Mouse (Mus musculus): ENCODE results near the gene Vmn2r79.
"Not testable (repeated sequence)": the region's sequence is repeated elsewhere in the genome, so short reads cannot be mapped to it uniquely, and the experiment has no call there.

Gene Vmn2r79

GRCm38 (mm10) chr7:86995815-86996214, at the start of gene Vmn2r79:
Vmn2r79 (plus strand) TSS chr7:86996115.
- DNase-seq (ENCODE audit: extremely low spot score, low read depth, low spot score) = not testable (repeated sequence)

GRCm38 (mm10) chr7:86994700-86995099, 1.2 kb upstream of the Vmn2r79 start:
- DNase-seq (ENCODE audit: extremely low spot score, low read depth, low spot score) = no peak

- not testable (repeated sequence) for DNase-seq (ENCODE audit: extremely low spot score, low read depth, low spot score)
These were observed 30.6 kb downstream of the Vmn2r79 start for GRCm38 (mm10) chr7:87026486-87026885.

DNA sequence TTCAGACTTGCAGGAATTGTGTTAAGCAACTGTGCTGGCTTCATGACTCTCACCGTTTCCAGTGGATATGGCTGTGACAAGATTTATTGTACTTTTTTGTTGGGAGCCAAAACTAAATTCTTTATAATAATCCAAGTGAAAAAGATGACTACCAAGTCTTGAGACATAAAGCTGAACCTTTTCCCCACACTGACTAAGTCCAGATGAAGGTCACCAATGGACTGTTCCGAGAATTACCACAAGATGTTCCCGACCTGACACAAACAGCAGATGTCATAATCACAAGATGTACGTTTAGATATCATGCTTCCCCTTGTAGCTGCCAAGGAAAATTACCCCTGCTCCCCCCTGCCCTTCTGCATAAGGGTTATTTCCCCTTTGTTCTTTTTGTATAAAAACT, 67.7 kb downstream of the Vmn2r79 start:
- DNase-seq (ENCODE audit: extremely low spot score, low read depth, low spot score) = no peak
